Mouse (Mus musculus) midbrain, embryonic 16.5 days (tissue): ENCODE data around the gene Wdr25. TPM values are rescaled to one million over a fixed set of nuclear protein-coding genes. Genes with fewer than 3 reads are reported as not detected.

Experiments used
- ATAC-seq: fragments of 200-750 bp; cut with Nextera tagmentation; 2 replicates; pipeline ENCODE4 v1.8.0; 2017; ENCODE audit warnings: moderate TSS enrichment
- H3K27ac ChIP-seq: fragments of 300-500 bp; sonication (generic); 2 replicates; pipeline ENCODE4 v1.5.1; 2014; ENCODE audit warnings: mild to moderate bottlenecking, low read length, mixed read lengths
- H3K27me3 ChIP-seq: fragments of 300-500 bp; sonication (generic); 2 replicates; pipeline ENCODE4 v1.6.1; 2014; ENCODE audit warnings: low read depth, low read length, mixed read lengths; ENCODE audit not compliant: control insufficient read depth, insufficient read depth
- H3K36me3 ChIP-seq: fragments of 300-500 bp; sonication (generic); 2 replicates; pipeline ENCODE4 v1.6.1; 2014; ENCODE audit warnings: mild to moderate bottlenecking, low read length, moderate library complexity, mixed read lengths; ENCODE audit not compliant: control insufficient read depth, insufficient read depth
- H3K4me1 ChIP-seq: fragments of 300-500 bp; sonication (generic); 2 replicates; pipeline ENCODE4 v1.6.1; 2014; ENCODE audit warnings: mild to moderate bottlenecking, low read length, mixed read lengths; ENCODE audit not compliant: control insufficient read depth, insufficient read depth
- H3K4me2 ChIP-seq: fragments of 300-500 bp; sonication (generic); 2 replicates; pipeline ENCODE4 v1.6.1; 2014; ENCODE audit warnings: mild to moderate bottlenecking, low read length, mixed read lengths
- H3K4me3 ChIP-seq: fragments of 300-500 bp; sonication (generic); 2 replicates; pipeline ENCODE4 v1.5.1; 2014; ENCODE audit warnings: low read depth, mild to moderate bottlenecking, low read length, moderate library complexity, mixed read lengths
- H3K9ac ChIP-seq: fragments of 300-500 bp; sonication (generic); 2 replicates; pipeline ENCODE4 v1.6.1; 2014; ENCODE audit warnings: low read depth, low read length, mixed read lengths
- H3K9me3 ChIP-seq: fragments of 300-500 bp; sonication (generic); replicated peaks from 2 replicates; pipeline ENCODE4 v1.6.1; 2014; ENCODE audit warnings: mild to moderate bottlenecking, low read length, mixed read lengths; ENCODE audit not compliant: control insufficient read depth, poor library complexity, severe bottlenecking
- WGBS: fragments of 180-500 bp; shearing (Covaris S2); extraction: QIAGEN DNeasy Blood & Tissue Kit; methylation state at CpG from one replicate; pipeline ENCODE4 v1.1.7; 2014; 5-methylcytosine and 5-hydroxymethylcytosine counted together
- polyA plus RNA-seq: library from polyadenylated mRNA; unstranded; fragments of >200 nt; fragmentation: Nextera tagmentation; extraction: Ambion mirVana; gene quantifications from 2 replicates; pipeline ENCODE4 v1.2.1, GENCODE M21; 2015

Gene Wdr25
- polyA plus RNA-seq, 1 experiment from 2014 or later, result 6.3 TPM

- Histone ChIP-seq H3K4me2 (no peak overlapping the region), H3K9ac (no peak overlapping the region), H3K9me3 (no peaks in the 10 kb centered on the region), H3K36me3 (no peaks in the 10 kb centered on the region), H3K4me1 (no peaks in the 10 kb centered on the region; the same call in 1 of the 2 replicates), H3K27ac (no peak overlapping the region), H3K27me3 (no peaks in the 10 kb centered on the region), H3K4me3 (no peak overlapping the region)
- no peak for ATAC-seq
- 83% methylated on average over 12 of the region's 12 CpGs for WGBS
These were observed 102.7 kb downstream of the Wdr25 start for GRCm38 (mm10) chr12:108995976-108996636.

DNA sequence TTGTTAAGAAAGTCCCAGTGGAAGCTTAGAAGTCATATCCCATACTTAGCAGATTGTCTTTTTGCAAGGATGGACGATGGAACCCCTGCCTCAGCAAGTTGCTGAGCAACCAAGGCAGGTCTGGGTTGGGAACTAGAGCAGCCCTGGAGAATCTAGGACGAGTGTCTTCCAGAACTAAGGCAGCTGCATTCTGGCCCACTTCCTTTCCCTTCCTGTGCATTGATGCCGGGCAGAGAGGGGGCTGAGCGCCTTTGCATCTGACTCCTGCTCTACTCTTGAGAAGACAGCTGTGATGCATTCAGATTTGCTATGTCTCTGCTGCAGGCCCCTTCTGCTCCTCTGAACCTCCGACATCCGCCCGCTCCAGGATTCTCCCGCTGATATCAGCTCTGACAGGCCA, 103.8 kb downstream of the Wdr25 start:
- Histone ChIP-seq H3K27me3 (no peaks in the 10 kb centered on the region), H3K4me3 (no peak overlapping the region), H3K27ac (no peak overlapping the region), H3K9ac (no peak overlapping the region), H3K9me3 (no peaks in the 10 kb centered on the region), H3K4me1 (no peaks in the 10 kb centered on the region; the same call in 1 of the 2 replicates), H3K36me3 (no peaks in the 10 kb centered on the region), H3K4me2 (no peak overlapping the region)
- 81% methylated on average over 8 of the region's 8 CpGs for WGBS
- no peak for ATAC-seq

GRCm38 (mm10) chr12:109002978-109003377, 109.5 kb downstream of the Wdr25 start:
- no peak overlapping the region for H3K4me2 ChIP-seq
- no peak overlapping the region for H3K9ac ChIP-seq
- no peaks in the 10 kb centered on the region for H3K27me3 ChIP-seq
- H3K27ac ChIP-seq, result no peak overlapping the region
- H3K36me3 ChIP-seq, result no peaks in the 10 kb centered on the region
- no peak for ATAC-seq
- H3K4me3 ChIP-seq, result no peak overlapping the region
- WGBS, result 71% methylated on average over 7 of the region's 7 CpGs
- peaks cover 8% of the 10 kb centered on the region; the same call in 1 of the 2 replicates for H3K4me1 ChIP-seq
- no peaks in the 10 kb centered on the region for H3K9me3 ChIP-seq

GRCm38 (mm10) chr12:109010070-109010649, 116.7 kb downstream of the Wdr25 start:
- WGBS, result 55% methylated on average over 18 of the region's 18 CpGs

GRCm38 (mm10) chr12:109022181-109022691, 128.8 kb downstream of the Wdr25 start:
- WGBS, result 89% methylated on average over 10 of the region's 10 CpGs
- H3K9ac ChIP-seq, result no peak overlapping the region
- H3K36me3 ChIP-seq, result no peaks in the 10 kb centered on the region
- H3K27ac ChIP-seq, result no peak overlapping the region
- no peaks in the 10 kb centered on the region for H3K27me3 ChIP-seq
- no peak overlapping the region for H3K4me3 ChIP-seq
- H3K9me3 ChIP-seq, result no peaks in the 10 kb centered on the region
- H3K4me1 ChIP-seq, result no peaks in the 10 kb centered on the region
- no peak overlapping the region for H3K4me2 ChIP-seq
- no peak for ATAC-seq

More at GRCm38 (mm10) chr12:109010070-109010649, 116.7 kb downstream of the Wdr25 start:
- Histone ChIP-seq H3K9ac (no peak overlapping the region), H3K4me3 (no peak overlapping the region), H3K4me1 (peaks cover 22% of the 10 kb centered on the region), H3K36me3 (no peaks in the 10 kb centered on the region), H3K27ac (peak overlapping the region; percentile 68), H3K4me2 (peak overlapping the region; percentile 35), H3K27me3 (no peaks in the 10 kb centered on the region), H3K9me3 (no peaks in the 10 kb centered on the region)
- ATAC-seq, result peak; percentile 87

GRCm38 (mm10) chr12:109022966-109023365, 129.5 kb downstream of the Wdr25 start:
- no peak overlapping the region for H3K4me3 ChIP-seq
- no peaks in the 10 kb centered on the region for H3K36me3 ChIP-seq
- no peaks in the 10 kb centered on the region for H3K27me3 ChIP-seq
- H3K9ac ChIP-seq, result no peak overlapping the region
- WGBS, result 86% methylated on average over 5 of the region's 5 CpGs
- H3K4me1 ChIP-seq, result no peaks in the 10 kb centered on the region
- no peaks in the 10 kb centered on the region for H3K9me3 ChIP-seq
- H3K27ac ChIP-seq, result no peak overlapping the region
- ATAC-seq, result no peak
- no peak overlapping the region for H3K4me2 ChIP-seq

GRCm38 (mm10) chr12:109023780-109024179, 130.3 kb downstream of the Wdr25 start:
- WGBS, result 61% methylated on average over 9 of the region's 9 CpGs
- H3K27ac ChIP-seq, result no peak overlapping the region
- no peaks in the 10 kb centered on the region for H3K27me3 ChIP-seq
- no peak overlapping the region for H3K4me2 ChIP-seq
- no peaks in the 10 kb centered on the region for H3K36me3 ChIP-seq
- no peaks in the 10 kb centered on the region for H3K9me3 ChIP-seq
- no peak for ATAC-seq
- H3K4me3 ChIP-seq, result no peak overlapping the region
- no peak overlapping the region for H3K9ac ChIP-seq
- H3K4me1 ChIP-seq, result no peaks in the 10 kb centered on the region

DNA sequence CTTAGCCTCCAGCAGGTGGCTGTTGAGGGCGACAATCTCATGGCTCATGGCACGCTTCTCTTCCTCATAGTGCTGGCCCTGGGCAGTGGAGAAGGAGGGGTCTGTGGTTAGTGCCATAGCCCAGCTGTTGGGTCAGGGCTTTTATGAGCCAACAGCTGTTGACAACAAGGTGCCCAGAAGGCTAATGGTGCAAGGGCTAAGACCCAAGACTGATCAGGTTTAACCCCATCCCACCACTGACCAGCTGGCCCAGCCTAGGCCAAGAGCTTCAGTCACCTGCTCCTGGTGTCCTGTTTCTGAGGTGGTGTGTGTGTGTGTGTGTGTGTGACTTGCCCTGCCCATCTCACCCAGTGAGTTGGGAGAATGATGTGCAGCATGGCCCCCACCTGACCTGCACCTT, 143.6 kb downstream of the Wdr25 start:
- peaks cover 2% of the 10 kb centered on the region; the same call in 1 of the 2 replicates for H3K27me3 ChIP-seq
- no peaks in the 10 kb centered on the region for H3K9me3 ChIP-seq
- no peak for ATAC-seq
- H3K27ac ChIP-seq, result no peak overlapping the region
- peaks cover 9% of the 10 kb centered on the region; the same call in 1 of the 2 replicates for H3K36me3 ChIP-seq
- no peak overlapping the region for H3K4me2 ChIP-seq
- 83% methylated on average over 2 of the region's 2 CpGs for WGBS
- no peak overlapping the region for H3K4me3 ChIP-seq
- peaks cover 2% of the 10 kb centered on the region; the same call in 1 of the 2 replicates for H3K4me1 ChIP-seq
- H3K9ac ChIP-seq, result no peak overlapping the region

GRCm38 (mm10) chr12:109038179-109038819, 144.9 kb downstream of the Wdr25 start:
- H3K4me2 ChIP-seq, result no peak overlapping the region
- ATAC-seq, result peak; percentile 46; the same call in 1 of the 2 replicates
- H3K9ac ChIP-seq, result no peak overlapping the region
- H3K27ac ChIP-seq, result no peak overlapping the region
- H3K9me3 ChIP-seq, result no peaks in the 10 kb centered on the region
- 16% methylated on average over 14 of the region's 14 CpGs for WGBS
- peaks cover 9% of the 10 kb centered on the region; the same call in 1 of the 2 replicates for H3K36me3 ChIP-seq
- peaks cover 2% of the 10 kb centered on the region; the same call in 1 of the 2 replicates for H3K27me3 ChIP-seq
- H3K4me1 ChIP-seq, result peaks cover 2% of the 10 kb centered on the region; the same call in 1 of the 2 replicates
- no peak overlapping the region for H3K4me3 ChIP-seq
